Mouse (Mus musculus) kidney, embryonic 16.5 days (tissue): Measurements from ENCODE around the gene Nacc2. TPM values are rescaled to one million over a fixed set of nuclear protein-coding genes. Genes with fewer than 3 reads are reported as not detected.

Source experiments
- ATAC-seq: fragments of 200-750 bp; cut with Nextera tagmentation; 2 replicates; pipeline ENCODE4 v1.8.0; 2017; ENCODE audit warnings: moderate TSS enrichment; ENCODE audit not compliant: low FRiP score, low TSS enrichment
- H3K27ac ChIP-seq: fragments of 300-500 bp; sonication (generic); 2 replicates; pipeline ENCODE4 v1.5.1; 2014; ENCODE audit warnings: low read length
- H3K27me3 ChIP-seq: fragments of 300-500 bp; sonication (generic); 2 replicates; pipeline ENCODE4 v1.6.1; 2014; ENCODE audit warnings: low read length, control low read depth, mixed read lengths; ENCODE audit not compliant: insufficient read depth
- H3K36me3 ChIP-seq: fragments of 300-500 bp; sonication (generic); 2 replicates; pipeline ENCODE4 v1.6.1; 2014; ENCODE audit warnings: low read length, control low read depth, mixed read lengths; ENCODE audit not compliant: insufficient read depth
- H3K4me1 ChIP-seq: fragments of 300-500 bp; sonication (generic); 2 replicates; pipeline ENCODE4 v1.6.1; 2014; ENCODE audit warnings: low read length, control low read depth, mixed read lengths; ENCODE audit not compliant: insufficient read depth
- H3K4me2 ChIP-seq: fragments of 300-500 bp; sonication (generic); replicated peaks from 2 replicates; pipeline ENCODE4 v1.6.1; 2014; ENCODE audit warnings: low read depth, low read length
- H3K4me3 ChIP-seq: fragments of 300-500 bp; sonication (generic); 2 replicates; pipeline ENCODE4 v1.5.1; 2014; ENCODE audit warnings: mild to moderate bottlenecking, low read length
- H3K9ac ChIP-seq: fragments of 300-500 bp; sonication (generic); replicated peaks from 2 replicates; pipeline ENCODE4 v1.6.1; 2014; ENCODE audit warnings: low read length
- H3K9me3 ChIP-seq: fragments of 300-500 bp; sonication (generic); 2 replicates; pipeline ENCODE4 v1.6.1; 2016; ENCODE audit warnings: low read length, control low read depth
- WGBS: fragments of 180-500 bp; shearing (Covaris S2); extraction: QIAGEN DNeasy Blood & Tissue Kit; methylation state at CpG from one replicate; pipeline ENCODE4 v1.1.7; 2014; 5-methylcytosine and 5-hydroxymethylcytosine counted together
- polyA plus RNA-seq: library from polyadenylated mRNA; unstranded; fragments of >200 nt; fragmentation: Nextera tagmentation; extraction: Ambion mirVana; gene quantifications from 2 replicates; pipeline ENCODE4 v1.2.1, GENCODE M21; 2015

Nacc2 gene
- polyA plus RNA-seq, 1 experiment from 2014 or later = 13.3 TPM

GRCm38 (mm10) chr2:26048816-26049215 is 74.2 kb downstream of the Nacc2 start:
- H3K4me2 ChIP-seq = no peak overlapping the region
- ATAC-seq = no peak
- 51% methylated on average over 5 of the region's 5 CpGs for WGBS

GRCm38 (mm10) chr2:26044216-26044615 is 78.8 kb downstream of the Nacc2 start:
- 80% methylated on average over 9 of the region's 9 CpGs for WGBS
- Histone ChIP-seq H3K4me2 (no peak overlapping the region), H3K27me3 (no peaks in the 10 kb centered on the region), H3K4me1 (peaks cover 16% of the 10 kb centered on the region), H3K9ac (no peak overlapping the region), H3K27ac (no peak overlapping the region), H3K36me3 (no peaks in the 10 kb centered on the region), H3K4me3 (no peak overlapping the region), H3K9me3 (no peaks in the 10 kb centered on the region)
- no peak for ATAC-seq

More at GRCm38 (mm10) chr2:26048816-26049215, 74.2 kb downstream of the Nacc2 start:
- H3K36me3 ChIP-seq = no peaks in the 10 kb centered on the region
- H3K9me3 ChIP-seq = no peaks in the 10 kb centered on the region
- no peaks in the 10 kb centered on the region for H3K27me3 ChIP-seq
- H3K4me1 ChIP-seq = 0 out of 2 replicates have a peak, but pooled peaks cover 7% of the 10 kb centered on the region
- no peak overlapping the region for H3K4me3 ChIP-seq
- H3K9ac ChIP-seq = no peak overlapping the region
- H3K27ac ChIP-seq = no peak overlapping the region

DNA sequence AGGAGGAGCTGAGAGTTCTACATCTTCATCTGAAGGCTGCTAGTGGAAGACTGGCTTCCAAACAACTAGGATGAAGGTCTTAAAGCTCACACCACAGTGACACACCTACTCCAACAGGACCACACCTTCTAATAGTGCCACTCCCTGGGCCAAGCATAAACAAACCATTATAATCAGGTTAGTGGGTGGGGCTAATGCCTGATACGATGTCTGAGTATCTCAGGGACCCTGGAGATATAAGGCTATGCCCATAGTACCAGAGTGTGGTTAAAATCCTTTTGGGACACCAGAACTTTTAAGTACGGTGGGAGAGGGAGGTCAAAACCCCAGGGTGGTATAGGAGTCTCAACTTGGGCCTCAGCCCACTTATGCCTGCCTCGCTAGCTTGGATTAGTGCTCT is 80.4 kb downstream of the Nacc2 start:
- H3K4me1 ChIP-seq = peaks cover 16% of the 10 kb centered on the region
- 89% methylated on average over 3 of the region's 3 CpGs for WGBS

GRCm38 (mm10) chr2:26041163-26041810 is 81.7 kb downstream of the Nacc2 start:
- Histone ChIP-seq H3K4me2 (peak overlapping the region; percentile 33), H3K4me3 (no peak overlapping the region), H3K4me1 (peaks cover 16% of the 10 kb centered on the region), H3K9me3 (no peaks in the 10 kb centered on the region), H3K27ac (peak overlapping the region; percentile 84), H3K27me3 (no peaks in the 10 kb centered on the region), H3K9ac (peak overlapping the region; percentile 62), H3K36me3 (no peaks in the 10 kb centered on the region)
- ATAC-seq = peak; percentile 88
- WGBS = 27% methylated on average over 14 of the region's 14 CpGs

More for the DNA sequence above, 80.4 kb downstream of the Nacc2 start:
- ATAC-seq = no peak
- Histone ChIP-seq H3K36me3 (no peaks in the 10 kb centered on the region), H3K4me3 (no peak overlapping the region), H3K27ac (no peak overlapping the region), H3K9ac (no peak overlapping the region), H3K9me3 (no peaks in the 10 kb centered on the region), H3K4me2 (no peak overlapping the region), H3K27me3 (no peaks in the 10 kb centered on the region)

DNA sequence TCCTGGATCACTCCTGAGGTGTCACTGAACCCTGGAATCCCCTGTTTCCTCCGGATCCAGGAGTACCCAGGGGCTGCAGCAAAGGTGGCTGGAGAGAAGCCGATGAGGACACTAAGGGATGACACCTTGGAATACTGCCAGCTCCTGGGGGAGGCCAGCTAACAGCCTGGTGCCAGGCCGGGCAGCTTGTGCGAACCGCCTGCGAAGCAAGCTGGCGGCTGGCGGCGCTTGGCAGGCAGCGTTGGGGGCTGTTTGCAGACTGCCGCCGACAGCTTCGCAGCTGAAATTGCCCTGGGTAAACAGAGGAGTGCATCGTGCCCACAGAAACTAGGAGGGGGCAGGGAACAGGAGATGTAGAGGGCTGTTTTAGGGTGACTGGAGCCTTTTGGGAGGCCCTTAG is 83.1 kb downstream of the Nacc2 start:
- no peaks in the 10 kb centered on the region for H3K27me3 ChIP-seq
- no peak for ATAC-seq
- no peak overlapping the region for H3K9ac ChIP-seq
- H3K4me3 ChIP-seq = no peak overlapping the region
- H3K4me2 ChIP-seq = no peak overlapping the region
- 62% methylated on average over 14 of the region's 14 CpGs for WGBS
- H3K4me1 ChIP-seq = peaks cover 16% of the 10 kb centered on the region
- H3K9me3 ChIP-seq = no peaks in the 10 kb centered on the region
- no peaks in the 10 kb centered on the region for H3K36me3 ChIP-seq
- H3K27ac ChIP-seq = no peak overlapping the region

GRCm38 (mm10) chr2:26037386-26037785 is 85.6 kb downstream of the Nacc2 start:
- H3K4me1 ChIP-seq = peaks cover 16% of the 10 kb centered on the region
- no peaks in the 10 kb centered on the region for H3K9me3 ChIP-seq
- no peaks in the 10 kb centered on the region for H3K36me3 ChIP-seq
- no peak overlapping the region for H3K9ac ChIP-seq
- H3K4me2 ChIP-seq = no peak overlapping the region
- H3K4me3 ChIP-seq = no peak overlapping the region
- no peak overlapping the region for H3K27ac ChIP-seq
- WGBS = 30% methylated on average over 6 of the region's 6 CpGs
- no peak for ATAC-seq
- H3K27me3 ChIP-seq = no peaks in the 10 kb centered on the region

DNA sequence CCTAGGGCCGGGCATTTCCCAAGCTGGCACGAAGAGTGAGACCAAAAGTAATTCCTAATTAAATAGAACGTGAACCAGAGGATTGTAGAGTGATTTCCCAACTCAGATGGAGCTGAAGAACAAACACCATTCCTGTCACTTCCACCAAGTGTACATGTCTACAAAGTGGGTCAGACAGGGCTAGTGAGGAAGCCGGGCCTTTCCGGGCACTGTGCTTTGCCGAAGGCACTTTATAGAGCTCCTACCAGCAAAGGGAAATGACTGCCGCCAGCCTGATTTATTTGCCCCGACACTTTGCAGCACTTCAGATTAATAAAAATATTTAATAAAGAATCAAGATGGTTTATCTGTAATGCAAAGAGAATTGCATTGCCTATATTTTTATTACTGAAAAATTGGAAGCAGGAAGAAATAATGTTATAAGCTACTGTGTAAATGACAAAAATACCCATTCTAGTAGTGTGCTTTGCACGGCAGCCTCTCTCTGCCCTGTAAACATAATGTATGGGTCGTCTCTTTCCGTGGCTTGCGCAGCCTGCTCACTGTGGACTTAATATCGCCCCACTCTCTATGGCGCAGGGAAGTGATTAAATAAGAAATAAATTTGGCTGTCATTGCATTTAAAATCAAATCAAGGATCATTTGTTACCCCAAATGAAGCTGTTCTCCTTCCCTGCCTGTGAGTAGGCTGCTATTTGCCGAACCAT is 88.5 kb downstream of the Nacc2 start:
- Histone ChIP-seq H3K27ac (no peak overlapping the region), H3K27me3 (no peaks in the 10 kb centered on the region), H3K4me1 (no peaks in the 10 kb centered on the region), H3K4me3 (no peak overlapping the region), H3K9ac (no peak overlapping the region), H3K4me2 (no peak overlapping the region), H3K9me3 (no peaks in the 10 kb centered on the region), H3K36me3 (no peaks in the 10 kb centered on the region)
- ATAC-seq = no peak
- 76% methylated on average over 15 of the region's 15 CpGs for WGBS

- H3K4me1 ChIP-seq = no peaks in the 10 kb centered on the region
- 33% methylated on average over 3 of the region's 3 CpGs for WGBS
- no peak overlapping the region for H3K9ac ChIP-seq
- H3K4me2 ChIP-seq = no peak overlapping the region
- no peaks in the 10 kb centered on the region for H3K27me3 ChIP-seq
- no peaks in the 10 kb centered on the region for H3K36me3 ChIP-seq
- no peak overlapping the region for H3K4me3 ChIP-seq
- no peaks in the 10 kb centered on the region for H3K9me3 ChIP-seq
- ATAC-seq = no peak
- no peak overlapping the region for H3K27ac ChIP-seq
These were observed 92.7 kb downstream of the Nacc2 start for GRCm38 (mm10) chr2:26030288-26030687.

- Histone ChIP-seq H3K27me3 (no peaks in the 10 kb centered on the region), H3K9me3 (no peaks in the 10 kb centered on the region), H3K4me2 (no peak overlapping the region), H3K9ac (no peak overlapping the region), H3K4me3 (no peak overlapping the region), H3K4me1 (peaks cover 13% of the 10 kb centered on the region), H3K27ac (no peak overlapping the region), H3K36me3 (no peaks in the 10 kb centered on the region)
- 35% methylated on average over 4 of the region's 4 CpGs for WGBS
- no peak for ATAC-seq
These were observed 98.6 kb downstream of the Nacc2 start for GRCm38 (mm10) chr2:26024138-26025075.
